Mouse (Mus musculus) CH12.LX (cell line): Measurements from ENCODE around the gene Mael. TPM values are rescaled to one million over a fixed set of nuclear protein-coding genes. Genes with fewer than 3 reads are reported as not detected.

Experiments
- DNase-seq: peaks from one replicate; pipeline ENCODE4 v3.0.0-alpha.2; 2013; ENCODE audit errors: extremely low read depth
- H3K27ac ChIP-seq: 2 replicates; pipeline ENCODE4 v1.5.1; 2012; ENCODE audit warnings: low read depth, mild to moderate bottlenecking, control low read depth, moderate library complexity; ENCODE audit not compliant: insufficient read depth
- H3K27me3 ChIP-seq: replicated peaks from 2 replicates; pipeline ENCODE3; 2012; ENCODE audit warnings: inconsistent platforms
- H3K36me3 ChIP-seq, 2 experiments: replicated peaks in 1 of 2; 2 replicates each; pipeline versions ENCODE3 to v1.6.1; 2012; ENCODE audit warnings: inconsistent platforms in 1 of 2, low read length in 1 of 2, mild to moderate bottlenecking in 1 of 2, mixed read lengths in 1 of 2, moderate library complexity in 1 of 2; ENCODE audit not compliant: control insufficient read depth in 1 of 2, insufficient read depth in 1 of 2
- H3K4me1 ChIP-seq, 2 experiments: 2 replicates each; pipeline ENCODE4 v1.6.1; 2012; ENCODE audit warnings: inconsistent platforms in 1 of 2, moderate library complexity in 1 of 2; ENCODE audit not compliant: insufficient read depth in 2 of 2, control insufficient read depth in 1 of 2
- H3K4me2 ChIP-seq: 2 replicates; pipeline ENCODE4 v1.6.1; 2012; ENCODE audit warnings: low read depth, mild to moderate bottlenecking, control low read depth; ENCODE audit not compliant: poor library complexity, insufficient read depth, severe bottlenecking
- H3K4me3 ChIP-seq, 3 experiments: fragments of 150-350 bp in 1 of 3; sonication (generic) in 1 of 3; replicated peaks in 1 of 3; 2 replicates each; pipeline versions ENCODE3 to v1.5.1; 2011 to 2012; ENCODE audit warnings: low read depth in 2 of 3, low read length in 2 of 3, mild to moderate bottlenecking in 2 of 3, moderate library complexity in 2 of 3, control low read depth in 1 of 3, improper control_type of control experiment in 1 of 3, inconsistent platforms in 1 of 3, mixed read lengths in 1 of 3; ENCODE audit not compliant: poor library complexity in 1 of 3
- H3K79me2 ChIP-seq: replicated peaks from 2 replicates; pipeline ENCODE4 v1.6.1; 2012; ENCODE audit warnings: mild to moderate bottlenecking, moderate library complexity; ENCODE audit not compliant: control insufficient read depth, poor library complexity, insufficient read depth, severe bottlenecking; ENCODE audit errors: extremely low read depth
- H3K9ac ChIP-seq: 2 replicates; pipeline ENCODE4 v1.6.1; 2012; ENCODE audit warnings: low read depth, mild to moderate bottlenecking, control low read depth, moderate library complexity; ENCODE audit not compliant: insufficient read depth
- H3K9me3 ChIP-seq: replicated peaks from 2 replicates; pipeline ENCODE3; 2012; ENCODE audit warnings: low read length, inconsistent platforms, mixed read lengths
- BHLHE40 ChIP-seq: IDR thresholded peaks from 2 replicates; pipeline ENCODE4 v1.6.1; 2011; ENCODE audit warnings: mild to moderate bottlenecking, low read depth, low read length, improper control_type of control experiment
- CHD2 ChIP-seq: IDR thresholded peaks from 2 replicates; pipeline ENCODE4 v1.6.1; 2011; ENCODE audit warnings: low read length, improper control_type of control experiment
- E2F4 ChIP-seq: IDR thresholded peaks from 2 replicates; pipeline ENCODE4 v1.6.1; 2011; ENCODE audit warnings: low read depth, low read length, improper control_type of control experiment; ENCODE audit not compliant: insufficient replicate concordance
- ELF1 ChIP-seq: IDR thresholded peaks from 2 replicates; pipeline ENCODE4 v1.6.1; 2014; ENCODE audit warnings: low read depth, mild to moderate bottlenecking, inconsistent platforms, low read length, improper control_type of control experiment
- EP300 ChIP-seq: IDR thresholded peaks from 2 replicates; pipeline ENCODE4 v1.6.1; 2011; ENCODE audit warnings: low read length, improper control_type of control experiment
- GABPA ChIP-seq: IDR thresholded peaks from 2 replicates; pipeline ENCODE4 v1.6.1; 2012; ENCODE audit warnings: low read depth, low read length, improper control_type of control experiment, inconsistent platforms; ENCODE audit not compliant: insufficient replicate concordance
- HCFC1 ChIP-seq: IDR thresholded peaks from 2 replicates; pipeline ENCODE4 v1.6.1; 2012; ENCODE audit warnings: low read depth, mild to moderate bottlenecking, inconsistent platforms, low read length, improper control_type of control experiment
- IRF4 ChIP-seq: IDR thresholded peaks from 2 replicates; pipeline ENCODE4 v1.6.1; 2014; ENCODE audit warnings: low read depth, mild to moderate bottlenecking, inconsistent platforms, low read length, improper control_type of control experiment
- JUN ChIP-seq: IDR thresholded peaks from 2 replicates; pipeline ENCODE4 v1.6.1; 2011; ENCODE audit warnings: low read depth, mild to moderate bottlenecking, low read length, improper control_type of control experiment, moderate library complexity; ENCODE audit not compliant: insufficient read depth
- JUND ChIP-seq: conservative IDR thresholded peaks from 2 replicates; pipeline ENCODE4 v1.6.1; 2011; ENCODE audit warnings: low read depth, low read length, improper control_type of control experiment
- KAT2A ChIP-seq: IDR thresholded peaks from 2 replicates; pipeline ENCODE4 v1.6.1; 2012; ENCODE audit warnings: low read length, improper control_type of control experiment, inconsistent platforms; ENCODE audit not compliant: insufficient replicate concordance
- MAFK ChIP-seq: IDR thresholded peaks from 2 replicates; pipeline ENCODE4 v1.6.1; 2011; ENCODE audit warnings: low read length, improper control_type of control experiment; ENCODE audit not compliant: insufficient replicate concordance
- MAX ChIP-seq: IDR thresholded peaks from 2 replicates; pipeline ENCODE4 v1.6.1; 2011; ENCODE audit warnings: low read length, improper control_type of control experiment
- MAZ ChIP-seq: IDR thresholded peaks from 2 replicates; pipeline ENCODE4 v1.6.1; 2012; ENCODE audit warnings: low read depth, mild to moderate bottlenecking, inconsistent platforms, low read length, improper control_type of control experiment, moderate library complexity
- MEF2A ChIP-seq: IDR thresholded peaks from 2 replicates; pipeline ENCODE4 v1.6.1; 2014; ENCODE audit warnings: low read depth, mild to moderate bottlenecking, inconsistent platforms, low read length, improper control_type of control experiment, borderline replicate concordance
- MXI1 ChIP-seq: IDR thresholded peaks from 2 replicates; pipeline ENCODE4 v1.6.1; 2011; ENCODE audit warnings: mild to moderate bottlenecking, low read depth, low read length, improper control_type of control experiment
- MYC ChIP-seq: IDR thresholded peaks from 2 replicates; pipeline ENCODE4 v1.6.1; 2011; ENCODE audit warnings: low read depth, mild to moderate bottlenecking, improper control_type of control experiment, low read length
- NELFE ChIP-seq: IDR thresholded peaks from 2 replicates; pipeline ENCODE4 v1.6.1; 2011; ENCODE audit warnings: low read depth, low read length, improper control_type of control experiment
- PAX5 ChIP-seq: IDR thresholded peaks from 2 replicates; pipeline ENCODE4 v1.6.1; 2012; ENCODE audit warnings: low read length, inconsistent platforms, mixed read lengths
- POLR2A ChIP-seq: IDR thresholded peaks from 2 replicates; pipeline ENCODE4 v1.6.1; 2011; ENCODE audit warnings: low read depth, mild to moderate bottlenecking, improper control_type of control experiment, low read length
- POLR2AphosphoS2 ChIP-seq: IDR thresholded peaks from 2 replicates; pipeline ENCODE4 v1.6.1; 2011; ENCODE audit warnings: low read depth, low read length, improper control_type of control experiment
- RCOR1 ChIP-seq: conservative IDR thresholded peaks from 2 replicates; pipeline ENCODE4 v1.6.1; 2012; ENCODE audit warnings: low read depth, mild to moderate bottlenecking, inconsistent platforms, low read length, improper control_type of control experiment
- SMC3 ChIP-seq: IDR thresholded peaks from 2 replicates; pipeline ENCODE4 v1.6.1; 2011; ENCODE audit warnings: low read depth, low read length, improper control_type of control experiment
- TBP ChIP-seq: conservative IDR thresholded peaks from 2 replicates; pipeline ENCODE4 v1.6.1; 2011; ENCODE audit warnings: low read depth, low read length, improper control_type of control experiment
- TCF12 ChIP-seq: IDR thresholded peaks from 2 replicates; pipeline ENCODE4 v1.6.1; 2014; ENCODE audit warnings: low read depth, mild to moderate bottlenecking, inconsistent platforms, low read length, improper control_type of control experiment
- UBTF ChIP-seq: IDR thresholded peaks from 2 replicates; pipeline ENCODE4 v1.6.1; 2012; ENCODE audit warnings: low read depth, mild to moderate bottlenecking, inconsistent platforms, low read length, improper control_type of control experiment, moderate library complexity
- ZC3H11A ChIP-seq: IDR thresholded peaks from 2 replicates; pipeline ENCODE4 v1.6.1; 2012; ENCODE audit warnings: low read depth, mild to moderate bottlenecking, inconsistent platforms, low read length, improper control_type of control experiment
- ZKSCAN1 ChIP-seq: IDR thresholded peaks from 2 replicates; pipeline ENCODE4 v1.6.1; 2012; ENCODE audit warnings: low read depth, inconsistent platforms, low read length, improper control_type of control experiment, borderline replicate concordance
- ZMIZ1 ChIP-seq: IDR thresholded peaks from 2 replicates; pipeline ENCODE4 v1.6.1; 2012; ENCODE audit warnings: low read depth, mild to moderate bottlenecking, inconsistent platforms, low read length, improper control_type of control experiment
- dilution Hi-C: fragments of 300-500 bp; cut with MboI; formaldehyde crosslinking; loops from 2 replicates; pipeline ENCODE4 v1.14.3; 2020; ENCODE audit warnings: low sequenced_read_pairs; ENCODE audit not compliant: extremely low pct_unique_long_range_greater_than_20kb, extremely low pct_ligation_motif_present
- in situ Hi-C: fragments of 300-500 bp; cut with MboI; formaldehyde crosslinking; loops from 3 replicates; pipeline ENCODE4 v1.14.3; 2019; ENCODE audit warnings: low sequenced_read_pairs, low pct_ligation_motif_present, low pct_unique_long_range_greater_than_20kb, mixed read lengths
- polyA plus RNA-seq: library from polyadenylated mRNA; unstranded; fragments of >175 nt; gene quantifications from 2 replicates; pipeline ENCODE4 v1.2.1, GENCODE M21; 2012; ENCODE audit warnings: low read depth; ENCODE audit not compliant: insufficient read length
- total RNA-seq, 2 experiments: library from RNA; depleted of rRNA; stranded (reverse); fragments of 300-350 nt in 1 of 2; fragments of >200 nt in 1 of 2; gene quantifications; 2 replicates each; pipeline ENCODE4 v1.2.3; 2012 to 2014

The Mael gene
- total and polyA plus RNA-seq, 3 experiments, result not detected

DNA sequence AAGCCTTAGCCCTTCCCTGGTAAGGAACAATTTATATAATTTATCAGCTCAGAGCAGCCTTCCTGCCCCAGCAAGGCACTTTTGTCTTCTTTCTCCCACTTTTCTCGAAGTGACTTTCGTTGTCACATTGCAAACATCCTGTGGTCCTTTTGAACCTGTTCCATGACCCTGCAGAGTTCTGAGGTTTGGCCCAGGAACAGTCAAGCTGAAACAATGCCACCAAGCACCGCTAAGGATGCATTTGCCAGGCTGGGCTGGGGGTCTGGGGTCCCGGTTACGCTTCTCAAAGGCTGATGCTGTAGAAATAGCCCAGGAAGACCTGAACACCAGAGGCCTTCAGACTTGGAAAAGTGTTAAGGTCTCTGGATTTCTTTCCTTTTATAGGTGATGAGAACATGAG, 53.2 kb downstream of the Mael start:
- peaks cover 0 to 5% of the 10 kb centered on the region in 2 experiments; a peak in 1 of 4 replicates for H3K4me1 ChIP-seq
- no peak overlapping the region for H3K4me3 ChIP-seq
- H3K27me3 ChIP-seq, result no peaks in the 10 kb centered on the region
- no peak for DNase-seq
- no peaks in the 10 kb centered on the region for H3K36me3 ChIP-seq
- H3K79me2 ChIP-seq, result no peaks in the 10 kb centered on the region
- TF ChIP-seq E2F4 (no peak), HCFC1 (no peak), BHLHE40 (no peak), IRF4 (no peak), KAT2A (no peak), ZKSCAN1 (no peak), PAX5 (no peak), UBTF (no peak), NELFE (no peak), EP300 (no peak), ZC3H11A (no peak), CHD2 (no peak), SMC3 (no peak), JUN (no peak), POLR2A (no peak), RCOR1 (no peak)
- no peak overlapping the region for H3K27ac ChIP-seq
- no peak overlapping the region for H3K4me2 ChIP-seq
- H3K9me3 ChIP-seq, result no peaks in the 10 kb centered on the region
- in situ Hi-C loops, result no loop called here
- no peak overlapping the region for H3K9ac ChIP-seq
- dilution Hi-C loops, result no loop called here

DNA sequence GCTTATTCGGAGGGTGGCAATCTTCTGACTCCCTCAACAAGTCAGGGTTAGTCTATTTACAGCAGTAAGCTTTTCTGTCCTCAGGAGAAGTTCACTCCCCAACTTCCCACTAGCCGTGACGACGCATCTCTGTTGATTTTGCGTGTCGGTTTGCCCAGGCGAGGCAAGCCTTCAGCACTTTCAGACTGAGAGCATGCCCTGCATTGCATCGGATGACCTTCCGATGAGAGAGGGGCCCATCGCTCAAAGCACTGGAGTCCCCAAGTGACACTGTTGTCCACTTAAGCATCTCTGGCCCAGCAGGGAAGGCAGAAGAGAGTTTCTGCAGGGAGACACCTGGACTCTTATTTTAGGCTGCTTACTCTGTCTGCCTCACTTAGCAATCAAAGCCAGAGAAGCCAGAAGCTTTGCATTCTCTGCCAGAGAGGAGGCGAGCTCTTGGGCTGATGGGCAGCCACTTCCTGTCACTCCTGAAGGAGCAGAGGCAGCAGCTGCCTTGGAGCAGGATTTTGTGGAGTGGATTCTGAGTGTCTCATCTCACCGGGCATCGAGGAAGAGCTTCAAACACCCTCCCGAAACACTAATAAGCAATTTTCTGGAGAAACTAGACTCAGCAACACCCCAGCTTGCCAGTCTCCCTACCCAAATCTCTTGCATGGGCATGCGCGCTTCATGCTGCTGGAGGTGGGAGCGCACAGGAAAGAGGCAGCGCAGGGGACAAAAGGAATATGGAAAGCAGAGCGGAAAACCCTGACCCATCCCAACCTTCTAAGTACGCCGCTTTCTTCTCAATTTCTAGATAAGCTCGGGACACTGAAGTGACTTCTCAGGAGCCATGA, 53.9 kb downstream of the Mael start:
- Histone ChIP-seq H3K4me1 (peaks cover 0 to 5% of the 10 kb centered on the region in 2 experiments; a peak in 1 of 4 replicates), H3K36me3 (no peaks in the 10 kb centered on the region), H3K4me3 (no peak overlapping the region), H3K79me2 (no peaks in the 10 kb centered on the region), H3K4me2 (no peak overlapping the region), H3K9me3 (no peaks in the 10 kb centered on the region), H3K9ac (no peak overlapping the region), H3K27ac (no peak overlapping the region), H3K27me3 (no peaks in the 10 kb centered on the region)
- TF ChIP-seq ELF1, result no peak
- TF ChIP-seq GABPA, result no peak
- TF ChIP-seq MAX, result no peak
- no peak for TF ChIP-seq POLR2AphosphoS2
- TF ChIP-seq TBP, result no peak
- no peak for TF ChIP-seq E2F4
- TF ChIP-seq TCF12, result no peak
- no peak for TF ChIP-seq UBTF
- TF ChIP-seq MYC, result no peak
- TF ChIP-seq ZKSCAN1, result no peak
- no peak for TF ChIP-seq MXI1
- no peak for TF ChIP-seq KAT2A
- no peak for TF ChIP-seq MEF2A
- no peak for TF ChIP-seq MAZ
- TF ChIP-seq EP300, result no peak
- TF ChIP-seq JUND, result no peak
- TF ChIP-seq ZMIZ1, result no peak
- no peak for TF ChIP-seq POLR2A
- TF ChIP-seq MAFK, result no peak
- in situ Hi-C loops, result no loop called here
- dilution Hi-C loops, result no loop called here
- no peak for DNase-seq
